Mouse (Mus musculus) CH12.LX (cell line): Measurements from ENCODE around the gene Gars. TPM values are rescaled to one million over a fixed set of nuclear protein-coding genes. Genes with fewer than 3 reads are reported as not detected.
A peak's percentile ranks its signal among the peaks of the same experiment; 100 is the strongest.

Experiments
- DNase-seq: peaks from one replicate; pipeline ENCODE4 v3.0.0-alpha.2; 2013; ENCODE audit errors: extremely low read depth
- H3K27ac ChIP-seq: 2 replicates; pipeline ENCODE4 v1.5.1; 2012; ENCODE audit warnings: low read depth, mild to moderate bottlenecking, control low read depth, moderate library complexity; ENCODE audit not compliant: insufficient read depth
- H3K27me3 ChIP-seq: replicated peaks from 2 replicates; pipeline ENCODE3; 2012; ENCODE audit warnings: inconsistent platforms
- H3K36me3 ChIP-seq, 2 experiments: replicated peaks in 1 of 2; 2 replicates each; pipeline versions ENCODE3 to v1.6.1; 2012; ENCODE audit warnings: inconsistent platforms in 1 of 2, low read length in 1 of 2, mild to moderate bottlenecking in 1 of 2, mixed read lengths in 1 of 2, moderate library complexity in 1 of 2; ENCODE audit not compliant: control insufficient read depth in 1 of 2, insufficient read depth in 1 of 2
- H3K4me1 ChIP-seq, 2 experiments: 2 replicates each; pipeline ENCODE4 v1.6.1; 2012; ENCODE audit warnings: inconsistent platforms in 1 of 2, moderate library complexity in 1 of 2; ENCODE audit not compliant: insufficient read depth in 2 of 2, control insufficient read depth in 1 of 2
- H3K4me2 ChIP-seq: 2 replicates; pipeline ENCODE4 v1.6.1; 2012; ENCODE audit warnings: low read depth, mild to moderate bottlenecking, control low read depth; ENCODE audit not compliant: poor library complexity, insufficient read depth, severe bottlenecking
- H3K4me3 ChIP-seq, 3 experiments: fragments of 150-350 bp in 1 of 3; sonication (generic) in 1 of 3; replicated peaks in 1 of 3; 2 replicates each; pipeline versions ENCODE3 to v1.5.1; 2011 to 2012; ENCODE audit warnings: low read depth in 2 of 3, low read length in 2 of 3, mild to moderate bottlenecking in 2 of 3, moderate library complexity in 2 of 3, control low read depth in 1 of 3, improper control_type of control experiment in 1 of 3, inconsistent platforms in 1 of 3, mixed read lengths in 1 of 3; ENCODE audit not compliant: poor library complexity in 1 of 3
- H3K79me2 ChIP-seq: replicated peaks from 2 replicates; pipeline ENCODE4 v1.6.1; 2012; ENCODE audit warnings: mild to moderate bottlenecking, moderate library complexity; ENCODE audit not compliant: control insufficient read depth, poor library complexity, insufficient read depth, severe bottlenecking; ENCODE audit errors: extremely low read depth
- H3K9ac ChIP-seq: 2 replicates; pipeline ENCODE4 v1.6.1; 2012; ENCODE audit warnings: low read depth, mild to moderate bottlenecking, control low read depth, moderate library complexity; ENCODE audit not compliant: insufficient read depth
- H3K9me3 ChIP-seq: replicated peaks from 2 replicates; pipeline ENCODE3; 2012; ENCODE audit warnings: low read length, inconsistent platforms, mixed read lengths
- CHD1 ChIP-seq: IDR thresholded peaks from 2 replicates; pipeline ENCODE4 v1.6.1; 2012; ENCODE audit warnings: low read depth, low read length, improper control_type of control experiment, inconsistent platforms
- CHD2 ChIP-seq: IDR thresholded peaks from 2 replicates; pipeline ENCODE4 v1.6.1; 2011; ENCODE audit warnings: low read length, improper control_type of control experiment
- CTCF ChIP-seq, 2 experiments: IDR thresholded peaks in 1 of 2; conservative IDR thresholded peaks in 1 of 2; 2 replicates each; pipeline ENCODE4 v1.5.1; 2011 to 2012; ENCODE audit warnings: low read depth in 2 of 2, low read length in 2 of 2, improper control_type of control experiment in 1 of 2, inconsistent platforms in 1 of 2, mild to moderate bottlenecking in 1 of 2, moderate library complexity in 1 of 2
- E2F4 ChIP-seq: IDR thresholded peaks from 2 replicates; pipeline ENCODE4 v1.6.1; 2011; ENCODE audit warnings: low read depth, low read length, improper control_type of control experiment; ENCODE audit not compliant: insufficient replicate concordance
- EP300 ChIP-seq: IDR thresholded peaks from 2 replicates; pipeline ENCODE4 v1.6.1; 2011; ENCODE audit warnings: low read length, improper control_type of control experiment
- GABPA ChIP-seq: IDR thresholded peaks from 2 replicates; pipeline ENCODE4 v1.6.1; 2012; ENCODE audit warnings: low read depth, low read length, improper control_type of control experiment, inconsistent platforms; ENCODE audit not compliant: insufficient replicate concordance
- HCFC1 ChIP-seq: IDR thresholded peaks from 2 replicates; pipeline ENCODE4 v1.6.1; 2012; ENCODE audit warnings: low read depth, mild to moderate bottlenecking, inconsistent platforms, low read length, improper control_type of control experiment
- IRF4 ChIP-seq: IDR thresholded peaks from 2 replicates; pipeline ENCODE4 v1.6.1; 2014; ENCODE audit warnings: low read depth, mild to moderate bottlenecking, inconsistent platforms, low read length, improper control_type of control experiment
- KAT2A ChIP-seq: IDR thresholded peaks from 2 replicates; pipeline ENCODE4 v1.6.1; 2012; ENCODE audit warnings: low read length, improper control_type of control experiment, inconsistent platforms; ENCODE audit not compliant: insufficient replicate concordance
- MAFK ChIP-seq: IDR thresholded peaks from 2 replicates; pipeline ENCODE4 v1.6.1; 2011; ENCODE audit warnings: low read length, improper control_type of control experiment; ENCODE audit not compliant: insufficient replicate concordance
- NELFE ChIP-seq: IDR thresholded peaks from 2 replicates; pipeline ENCODE4 v1.6.1; 2011; ENCODE audit warnings: low read depth, low read length, improper control_type of control experiment
- NRF1 ChIP-seq: IDR thresholded peaks from 2 replicates; pipeline ENCODE4 v1.6.1; 2014; ENCODE audit warnings: low read depth, mild to moderate bottlenecking, inconsistent platforms, low read length, improper control_type of control experiment, moderate library complexity
- PAX5 ChIP-seq: IDR thresholded peaks from 2 replicates; pipeline ENCODE4 v1.6.1; 2012; ENCODE audit warnings: low read length, inconsistent platforms, mixed read lengths
- POLR2A ChIP-seq: IDR thresholded peaks from 2 replicates; pipeline ENCODE4 v1.6.1; 2011; ENCODE audit warnings: low read depth, mild to moderate bottlenecking, improper control_type of control experiment, low read length
- POLR2AphosphoS2 ChIP-seq: IDR thresholded peaks from 2 replicates; pipeline ENCODE4 v1.6.1; 2011; ENCODE audit warnings: low read depth, low read length, improper control_type of control experiment
- TBP ChIP-seq: conservative IDR thresholded peaks from 2 replicates; pipeline ENCODE4 v1.6.1; 2011; ENCODE audit warnings: low read depth, low read length, improper control_type of control experiment
- UBTF ChIP-seq: IDR thresholded peaks from 2 replicates; pipeline ENCODE4 v1.6.1; 2012; ENCODE audit warnings: low read depth, mild to moderate bottlenecking, inconsistent platforms, low read length, improper control_type of control experiment, moderate library complexity
- USF1 ChIP-seq: IDR thresholded peaks from 2 replicates; pipeline ENCODE4 v1.6.1; 2014; ENCODE audit warnings: low read depth, mild to moderate bottlenecking, inconsistent platforms, low read length, improper control_type of control experiment
- USF2 ChIP-seq: conservative IDR thresholded peaks from 2 replicates; pipeline ENCODE4 v1.6.1; 2011; ENCODE audit warnings: low read depth, low read length, improper control_type of control experiment
- ZC3H11A ChIP-seq: IDR thresholded peaks from 2 replicates; pipeline ENCODE4 v1.6.1; 2012; ENCODE audit warnings: low read depth, mild to moderate bottlenecking, inconsistent platforms, low read length, improper control_type of control experiment
- ZKSCAN1 ChIP-seq: IDR thresholded peaks from 2 replicates; pipeline ENCODE4 v1.6.1; 2012; ENCODE audit warnings: low read depth, inconsistent platforms, low read length, improper control_type of control experiment, borderline replicate concordance
- ZNF384 ChIP-seq: IDR thresholded peaks from 2 replicates; pipeline ENCODE4 v1.6.1; 2012; ENCODE audit warnings: low read depth, low read length, improper control_type of control experiment, inconsistent platforms
- dilution Hi-C: fragments of 300-500 bp; cut with MboI; formaldehyde crosslinking; loops from 2 replicates; pipeline ENCODE4 v1.14.3; 2020; ENCODE audit warnings: low sequenced_read_pairs; ENCODE audit not compliant: extremely low pct_unique_long_range_greater_than_20kb, extremely low pct_ligation_motif_present
- in situ Hi-C: fragments of 300-500 bp; cut with MboI; formaldehyde crosslinking; loops from 3 replicates; pipeline ENCODE4 v1.14.3; 2019; ENCODE audit warnings: low sequenced_read_pairs, low pct_ligation_motif_present, low pct_unique_long_range_greater_than_20kb, mixed read lengths
- polyA plus RNA-seq: library from polyadenylated mRNA; unstranded; fragments of >175 nt; gene quantifications from 2 replicates; pipeline ENCODE4 v1.2.1, GENCODE M21; 2012; ENCODE audit warnings: low read depth; ENCODE audit not compliant: insufficient read length
- total RNA-seq, 2 experiments: library from RNA; depleted of rRNA; stranded (reverse); fragments of 300-350 nt in 1 of 2; fragments of >200 nt in 1 of 2; gene quantifications; 2 replicates each; pipeline ENCODE4 v1.2.3; 2012 to 2014

The Gars gene
- total and polyA plus RNA-seq, 3 experiments = 329 to 457 (median 341) TPM

GRCm38 (mm10) chr6:55076561-55077255, 38.9 kb downstream of the Gars start:
- Histone ChIP-seq H3K4me1 (peaks cover 0 to under 1% of the 10 kb centered on the region in 2 experiments; a peak in 2 of 4 replicates), H3K79me2 (no peaks in the 10 kb centered on the region), H3K9me3 (no peaks in the 10 kb centered on the region), H3K36me3 (peaks cover 83 to 98% of the 10 kb centered on the region in 2 experiments), H3K9ac (no peak overlapping the region), H3K4me2 (no peak overlapping the region), H3K27me3 (no peaks in the 10 kb centered on the region), H3K27ac (no peak overlapping the region), H3K4me3 (no peak overlapping the region)
- dilution Hi-C loops (no loop called here), in situ Hi-C loops (no loop called here)
- no peak for DNase-seq
- TF ChIP-seq ZC3H11A = no peak
- no peak for TF ChIP-seq USF1
- no peak for TF ChIP-seq PAX5
- TF ChIP-seq EP300 = no peak
- TF ChIP-seq CHD1 = no peak
- no peak for TF ChIP-seq POLR2AphosphoS2
- no peak for TF ChIP-seq ZNF384
- no peak for TF ChIP-seq UBTF
- no peak for TF ChIP-seq ZKSCAN1
- no peak for TF ChIP-seq POLR2A
- no peak for TF ChIP-seq TBP
- no peak for TF ChIP-seq IRF4
- TF ChIP-seq CTCF (conservative IDR thresholded peaks at IDR 0.05 in 1 of 2, IDR thresholded peaks at IDR 0.05 in 1 of 2; ENCODE audit: low read depth in 2 of 2, low read length in 2 of 2) = no peak
- TF ChIP-seq NRF1 = no peak
- no peak for TF ChIP-seq KAT2A
- TF ChIP-seq HCFC1 = no peak
- no peak for TF ChIP-seq USF2
- TF ChIP-seq CHD2 = no peak
- TF ChIP-seq MAFK = no peak
- TF ChIP-seq GABPA = no peak

DNA sequence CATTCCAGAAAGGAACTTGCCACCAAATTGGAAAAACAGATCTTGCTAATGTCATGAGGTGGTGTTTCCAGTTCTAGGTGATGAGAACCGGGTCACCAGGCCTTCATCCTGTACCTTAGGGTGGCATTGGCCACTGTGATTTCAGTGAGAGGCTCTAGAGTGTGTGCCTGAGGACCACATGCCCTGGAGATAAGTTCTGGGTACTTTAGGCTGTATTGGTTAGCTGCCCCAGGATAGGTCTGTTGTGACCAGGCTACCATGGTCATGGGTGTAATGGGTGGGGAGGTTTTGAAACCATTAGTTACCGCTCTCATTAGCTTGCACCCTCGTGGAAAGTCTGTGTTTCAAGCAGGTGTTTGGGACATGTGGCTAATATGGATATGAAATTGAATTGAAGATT, 43.6 kb downstream of the Gars start:
- H3K4me1 ChIP-seq = peaks cover 6 to 34% of the 10 kb centered on the region in 2 experiments; a peak in 3 of 4 replicates
- no peak for TF ChIP-seq E2F4
- peak; percentile 24; the same call in 1 of the 2 replicates for TF ChIP-seq POLR2AphosphoS2
- TF ChIP-seq KAT2A = no peak
- TF ChIP-seq CTCF (conservative IDR thresholded peaks at IDR 0.05 in 1 of 2, IDR thresholded peaks at IDR 0.05 in 1 of 2; ENCODE audit: low read depth in 2 of 2, low read length in 2 of 2) = no peak
- TF ChIP-seq NELFE = no peak
- no peak for TF ChIP-seq POLR2A
- no peak for TF ChIP-seq GABPA
- in situ Hi-C loops (no loop called here), dilution Hi-C loops (no loop called here)
- no peaks in the 10 kb centered on the region for H3K9me3 ChIP-seq
- no peak overlapping the region for H3K27ac ChIP-seq
- no peak overlapping the region for H3K4me3 ChIP-seq
- no peaks in the 10 kb centered on the region for H3K79me2 ChIP-seq
- peaks cover 46 to 57% of the 10 kb centered on the region in 2 experiments for H3K36me3 ChIP-seq
- H3K9ac ChIP-seq = no peak overlapping the region
- H3K4me2 ChIP-seq = no peak overlapping the region
- no peak for DNase-seq
- no peaks in the 10 kb centered on the region for H3K27me3 ChIP-seq
